Comparison of ENCODE assay signal across 8 mouse cellular contexts in the genomic region with DNA sequence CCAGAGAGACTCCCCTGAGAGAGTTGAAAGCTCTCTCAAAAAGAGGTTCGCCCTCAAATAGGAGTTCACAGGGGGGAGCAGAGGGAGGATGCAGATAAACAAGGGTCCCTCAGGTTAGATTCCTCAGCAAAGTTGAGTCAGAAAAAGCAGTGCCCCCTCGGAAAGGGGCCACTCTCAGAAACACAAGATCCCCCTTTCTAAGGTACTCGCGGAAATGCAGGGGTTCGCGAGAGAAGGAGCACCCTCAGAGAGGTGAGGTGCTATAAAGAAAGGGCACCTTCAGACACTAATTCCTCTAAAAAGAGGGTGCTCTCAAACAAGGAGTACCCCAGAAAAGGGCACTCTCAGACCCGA. TPM values are rescaled to one million over a fixed set of nuclear protein-coding genes. Genes with fewer than 3 reads are reported as not detected.
DNase-seq lines count a peak whose midpoint lies in the region; ATAC-seq and TF ChIP-seq lines count a peak whose summit lies in the region.

No protein-coding gene starts in this region.

- peak overlapping the region; percentile 84 for H3K4me2 ChIP-seq in heart, embryonic 16.5 days (ENCODE audit: low read depth, low read length)
- peak overlapping the region; percentile 69 for H3K4me2 ChIP-seq in forebrain, embryonic 15.5 days (replicated peaks)
- H3K4me2 ChIP-seq in liver, postnatal 0 days (ENCODE audit: low read depth, low read length): peak overlapping the region; percentile 89

- no peaks in the 10 kb centered on the region for H3K27me3 ChIP-seq in heart, embryonic 16.5 days (ENCODE audit: control insufficient read depth, insufficient read depth, low read length)
- no peaks in the 10 kb centered on the region for H3K27me3 ChIP-seq in G1E (ENCODE audit: insufficient read depth, low read length)
- H3K27me3 ChIP-seq in forebrain, embryonic 15.5 days: no peaks in the 10 kb centered on the region
- no peaks in the 10 kb centered on the region for H3K27me3 ChIP-seq in liver, postnatal 0 days (ENCODE audit: insufficient read depth, low read length)

- H3K9ac ChIP-seq in heart, embryonic 16.5 days (ENCODE audit: low read length): peak overlapping the region; percentile 94
- H3K9ac ChIP-seq in forebrain, embryonic 15.5 days (replicated peaks): peak overlapping the region; percentile 69
- peak overlapping the region; percentile 97 for H3K9ac ChIP-seq in liver, postnatal 0 days (replicated peaks)

- H3K36me3 ChIP-seq in heart, embryonic 16.5 days (ENCODE audit: control insufficient read depth, insufficient read depth): 0 out of 2 replicates have a peak, but pooled peaks cover 2% of the 10 kb centered on the region
- peaks cover 30% of the 10 kb centered on the region for H3K36me3 ChIP-seq in G1E (replicated peaks)
- no peaks in the 10 kb centered on the region for H3K36me3 ChIP-seq in forebrain, embryonic 15.5 days
- peaks cover 3% of the 10 kb centered on the region for H3K36me3 ChIP-seq in liver, postnatal 0 days (replicated peaks; ENCODE audit: insufficient read depth, low read length)

- peak overlapping the region; percentile 98 for H3K4me3 ChIP-seq in heart, embryonic 16.5 days (ENCODE audit: low read length)
- H3K4me3 ChIP-seq in G1E (ENCODE audit: low read depth, low read length): peak overlapping the region; percentile 98
- H3K4me3 ChIP-seq in forebrain, embryonic 15.5 days: peak overlapping the region; percentile 95
- H3K4me3 ChIP-seq in liver, postnatal 0 days (ENCODE audit: low read depth, low read length): peak overlapping the region; percentile 93

- peaks cover 20% of the 10 kb centered on the region for H3K4me1 ChIP-seq in heart, embryonic 16.5 days (ENCODE audit: control insufficient read depth, insufficient read depth, low read length)
- H3K4me1 ChIP-seq in G1E (ENCODE audit: insufficient read depth, low read depth, low read length): peaks cover 37% of the 10 kb centered on the region
- peaks cover 15% of the 10 kb centered on the region for H3K4me1 ChIP-seq in forebrain, embryonic 15.5 days
- H3K4me1 ChIP-seq in liver, postnatal 0 days (ENCODE audit: insufficient read depth): peaks cover 33% of the 10 kb centered on the region

- peak overlapping the region; percentile 90 for H3K27ac ChIP-seq in heart, embryonic 16.5 days (ENCODE audit: low read length)
- peak overlapping the region; percentile 87; the same call in 1 of the 2 replicates for H3K27ac ChIP-seq in forebrain, embryonic 15.5 days (replicated peaks)
- H3K27ac ChIP-seq in liver, postnatal 0 days (ENCODE audit: low read depth): peak overlapping the region; percentile 98

- TF ChIP-seq CTCF in G1E (IDR thresholded peaks at IDR 0.05; ENCODE audit: low read depth, low read length): no peak
- TF ChIP-seq CTCF in liver, postnatal 0 days (IDR thresholded peaks at IDR 0.05; ENCODE audit: low read depth): no peak

- ATAC-seq in heart, embryonic 16.5 days (replicated peaks; ENCODE audit: extremely low read depth, insufficient read depth, low FRiP score): no peak
- no peak for ATAC-seq in G1E (ENCODE audit: extremely low read depth, insufficient number of reproducible peaks, low FRiP score, poor library complexity, severe bottlenecking)
- no peak for ATAC-seq in forebrain, embryonic 15.5 days (replicated peaks)
- ATAC-seq in liver, postnatal 0 days: no peak

- H3K9me3 ChIP-seq in heart, embryonic 16.5 days (replicated peaks; ENCODE audit: control insufficient read depth, low read length): no peaks in the 10 kb centered on the region
- H3K9me3 ChIP-seq in G1E (replicated peaks): no peaks in the 10 kb centered on the region
- H3K9me3 ChIP-seq in forebrain, embryonic 15.5 days: no peaks in the 10 kb centered on the region
- H3K9me3 ChIP-seq in liver, postnatal 0 days (ENCODE audit: low read length): no peaks in the 10 kb centered on the region

- 0% methylated on average over 7 of the region's 7 CpGs for WGBS in heart, embryonic 16.5 days
- WGBS in forebrain, embryonic 15.5 days: under 1% methylated on average over 7 of the region's 7 CpGs
- WGBS in liver, postnatal 0 days (ENCODE audit: insufficient replicate concordance): 2% methylated on average over 7 of the region's 7 CpGs

- DNase-seq in heart, adult 8-10 months (ENCODE audit: low spot score): no peak
- no peak for DNase-seq in G1E (ENCODE audit: low spot score)
- DNase-seq in liver, postnatal 0 days: no peak
- DNase-seq in embryo, embryonic 11 days: no peak
- no peak for DNase-seq in right cerebral cortex, postnatal 4 days
- no peak for DNase-seq in natural killer cell, adult 2 months (ENCODE audit: low spot score in 2 of 2)

- no peak for TF ChIP-seq EP300 in liver, postnatal 0 days (IDR thresholded peaks at IDR 0.05; ENCODE audit: low read depth)

RNA-seq across cellular contexts. Expression of gene Gatad2a, which starts 0.8 kb away (rescaled TPM):
- polyA plus RNA-seq in heart, embryonic 16.5 days (2015; fragmentation: Nextera tagmentation; extraction: Ambion mirVana): 26.2 and 26.8 TPM in 2 replicates
- total RNA-seq in heart, adult 8-10 months (2022): 10 to 100 TPM; 28.0 to 31.2 (median 30.0) TPM
- total RNA-seq in G1E (2014; fragmentation: Nextera tagmentation) (99.3 and 101 TPM in 2 replicates), G1E (2017) (44.4 and 52.2 TPM in 2 replicates)
- polyA plus RNA-seq in G1E (2012): 104 and 139 TPM in 2 replicates
- 28.3 and 35.5 TPM in 2 replicates for polyA plus RNA-seq in forebrain, embryonic 15.5 days (2015; fragmentation: Nextera tagmentation; extraction: Ambion mirVana)
- polyA plus RNA-seq in liver, postnatal 0 days (2015; fragmentation: Nextera tagmentation; extraction: Ambion mirVana): 19.5 and 20.7 TPM in 2 replicates

RNA-seq across cellular contexts. Expression of gene Mau2, which starts 47.1 kb away (rescaled TPM):
- polyA plus RNA-seq in heart, embryonic 16.5 days (2015; fragmentation: Nextera tagmentation; extraction: Ambion mirVana): 38.4 and 42.9 TPM in 2 replicates
- 10 to 100 TPM; 29.6 to 34.3 (median 31.3) TPM for total RNA-seq in heart, adult 8-10 months (2022)
- total RNA-seq in G1E (2014; fragmentation: Nextera tagmentation) (49.6 and 53.2 TPM in 2 replicates), G1E (2017) (35.4 and 37.8 TPM in 2 replicates)
- polyA plus RNA-seq in G1E (2012): 29.6 and 34.2 TPM in 2 replicates
- polyA plus RNA-seq in forebrain, embryonic 15.5 days (2015; fragmentation: Nextera tagmentation; extraction: Ambion mirVana): 84.5 and 85.9 TPM in 2 replicates
- polyA plus RNA-seq in liver, postnatal 0 days (2015; fragmentation: Nextera tagmentation; extraction: Ambion mirVana): 11.1 and 12.2 TPM in 2 replicates

RNA-seq across cellular contexts. Expression of gene Sugp1, which starts 47.2 kb away (rescaled TPM):
- 30.0 and 30.4 TPM in 2 replicates for polyA plus RNA-seq in heart, embryonic 16.5 days (2015; fragmentation: Nextera tagmentation; extraction: Ambion mirVana)
- 10 to 100 TPM; 17.0 to 21.6 (median 19.1) TPM for total RNA-seq in heart, adult 8-10 months (2022)
- total RNA-seq in G1E (2014; fragmentation: Nextera tagmentation) (17.9 and 43.3 TPM in 2 replicates), G1E (2017) (33.1 and 36.0 TPM in 2 replicates)
- polyA plus RNA-seq in G1E (2012): 44.9 and 52.9 TPM in 2 replicates
- polyA plus RNA-seq in forebrain, embryonic 15.5 days (2015; fragmentation: Nextera tagmentation; extraction: Ambion mirVana): 60.9 and 66.5 TPM in 2 replicates
- 11.7 and 11.8 TPM in 2 replicates for polyA plus RNA-seq in liver, postnatal 0 days (2015; fragmentation: Nextera tagmentation; extraction: Ambion mirVana)
